Mouse (Mus musculus) MEL (cell line): ENCODE data around the gene Arl15. TPM values are rescaled to one million over a fixed set of nuclear protein-coding genes. Genes with fewer than 3 reads are reported as not detected.

Experiments
- DNase-seq: peaks from one replicate; pipeline ENCODE4 v3.0.0; 2011; ENCODE audit warnings: low read depth, low spot score
- H3K27ac ChIP-seq: 2 replicates; pipeline ENCODE4 v1.5.1; 2012; ENCODE audit warnings: low read depth, mild to moderate bottlenecking, control low read depth, low read length, moderate library complexity; ENCODE audit not compliant: control insufficient read depth
- H3K27me3 ChIP-seq, 2 experiments: fragments of 150-350 bp in 1 of 2; sonication (generic) in 1 of 2; 2 replicates each; pipeline ENCODE4 v1.6.1; 2012; ENCODE audit warnings: low read length in 2 of 2, mild to moderate bottlenecking in 2 of 2, improper control_type of control experiment in 1 of 2, moderate library complexity in 1 of 2; ENCODE audit not compliant: insufficient read depth in 2 of 2, control insufficient read depth in 1 of 2
- H3K36me3 ChIP-seq, 2 experiments: 2 replicates each; pipeline ENCODE4 v1.6.1; 2012 to 2014; ENCODE audit warnings: low read length in 2 of 2, improper control_type of control experiment in 1 of 2, inconsistent platforms in 1 of 2, mild to moderate bottlenecking in 1 of 2; ENCODE audit not compliant: insufficient read depth in 2 of 2, control insufficient read depth in 1 of 2
- H3K4me1 ChIP-seq, 2 experiments: fragments of 150-350 bp in 1 of 2; sonication (generic) in 1 of 2; 2 replicates each; pipeline ENCODE4 v1.6.1; 2012; ENCODE audit warnings: low read length in 2 of 2, improper control_type of control experiment in 1 of 2, mild to moderate bottlenecking in 1 of 2; ENCODE audit not compliant: insufficient read depth in 2 of 2, control insufficient read depth in 1 of 2
- H3K4me3 ChIP-seq, 2 experiments: fragments of 150-350 bp in 1 of 2; sonication (generic) in 1 of 2; 2 replicates each; pipeline ENCODE4 v1.5.1; 2012; ENCODE audit warnings: low read depth in 2 of 2, low read length in 2 of 2, mild to moderate bottlenecking in 2 of 2, moderate library complexity in 2 of 2, control low read depth in 1 of 2, improper control_type of control experiment in 1 of 2; ENCODE audit not compliant: control insufficient read depth in 1 of 2, insufficient read depth in 1 of 2
- H3K79me2 ChIP-seq: 2 replicates; pipeline ENCODE4 v1.6.1; 2012; ENCODE audit warnings: mild to moderate bottlenecking, low read length, moderate library complexity; ENCODE audit not compliant: control insufficient read depth, poor library complexity, insufficient read depth
- H3K9ac ChIP-seq: 2 replicates; pipeline ENCODE4 v1.6.1; 2012; ENCODE audit warnings: low read depth, mild to moderate bottlenecking, control low read depth, low read length, moderate library complexity; ENCODE audit not compliant: control insufficient read depth, poor library complexity, severe bottlenecking
- H3K9me3 ChIP-seq: fragments of 150-350 bp; sonication (generic); replicated peaks from 2 replicates; pipeline ENCODE4 v1.6.1; 2012; ENCODE audit warnings: mild to moderate bottlenecking, low read length, improper control_type of control experiment, moderate library complexity; ENCODE audit not compliant: insufficient read depth
- CHD1 ChIP-seq: IDR thresholded peaks from 2 replicates; pipeline ENCODE4 v1.6.1; 2012; ENCODE audit warnings: low read depth, mild to moderate bottlenecking, inconsistent platforms, low read length, improper control_type of control experiment
- CHD2 ChIP-seq: IDR thresholded peaks from 2 replicates; pipeline ENCODE4 v1.6.1; 2011; ENCODE audit warnings: low read length, improper control_type of control experiment
- CTCF ChIP-seq, 3 experiments: IDR thresholded peaks in 2 of 3; conservative IDR thresholded peaks in 1 of 3; 2 replicates each; pipeline ENCODE4 v1.5.1; 2011 to 2012; ENCODE audit warnings: low read length in 3 of 3, low read depth in 2 of 3, mild to moderate bottlenecking in 2 of 3, improper control_type of control experiment in 1 of 3, inconsistent platforms in 1 of 3, mixed read lengths in 1 of 3, moderate library complexity in 1 of 3; ENCODE audit not compliant: control insufficient read depth in 1 of 3, insufficient read depth in 1 of 3, poor library complexity in 1 of 3, severe bottlenecking in 1 of 3
- ELF1 ChIP-seq: IDR thresholded peaks from 2 replicates; pipeline ENCODE4 v1.6.1; 2014; ENCODE audit warnings: low read depth, mild to moderate bottlenecking, inconsistent platforms, low read length, improper control_type of control experiment, moderate library complexity
- EP300 ChIP-seq, 2 experiments: IDR thresholded peaks; 2 replicates each; pipeline ENCODE4 v1.6.1; 2011; ENCODE audit warnings: improper control_type of control experiment in 2 of 2, low read length in 2 of 2, low read depth in 1 of 2, mild to moderate bottlenecking in 1 of 2
- ETS1 ChIP-seq: IDR thresholded peaks from 2 replicates; pipeline ENCODE4 v1.6.1; 2012; ENCODE audit warnings: low read depth, mild to moderate bottlenecking, inconsistent platforms, low read length, improper control_type of control experiment, moderate library complexity
- GATA1 ChIP-seq: IDR thresholded peaks from 2 replicates; pipeline ENCODE4 v1.6.1; 2011; ENCODE audit warnings: low read depth, low read length, improper control_type of control experiment
- HCFC1 ChIP-seq: IDR thresholded peaks from 2 replicates; pipeline ENCODE4 v1.6.1; 2012; ENCODE audit warnings: low read depth, mild to moderate bottlenecking, inconsistent platforms, low read length, improper control_type of control experiment, moderate library complexity
- JUND ChIP-seq: IDR thresholded peaks from 2 replicates; pipeline ENCODE4 v1.6.1; 2011; ENCODE audit warnings: low read depth, mild to moderate bottlenecking, improper control_type of control experiment, low read length
- KAT2A ChIP-seq: conservative IDR thresholded peaks from 2 replicates; pipeline ENCODE4 v1.6.1; 2012; ENCODE audit warnings: low read depth, low read length, improper control_type of control experiment, inconsistent platforms
- MAFK ChIP-seq: IDR thresholded peaks from 2 replicates; pipeline ENCODE4 v1.6.1; 2011; ENCODE audit warnings: low read depth, mild to moderate bottlenecking, low read length, improper control_type of control experiment, borderline replicate concordance
- MAZ ChIP-seq: IDR thresholded peaks from 2 replicates; pipeline ENCODE4 v1.6.1; 2012; ENCODE audit warnings: low read depth, mild to moderate bottlenecking, inconsistent platforms, low read length, improper control_type of control experiment
- MEF2A ChIP-seq: IDR thresholded peaks from 2 replicates; pipeline ENCODE4 v1.6.1; 2014; ENCODE audit warnings: low read depth, mild to moderate bottlenecking, inconsistent platforms, low read length, improper control_type of control experiment; ENCODE audit not compliant: poor library complexity, insufficient replicate concordance, severe bottlenecking; ENCODE audit errors: extremely low read depth
- MYB ChIP-seq: IDR thresholded peaks from 2 replicates; pipeline ENCODE4 v1.6.1; 2011; ENCODE audit warnings: mild to moderate bottlenecking, low read depth, low read length, improper control_type of control experiment
- MYC ChIP-seq: IDR thresholded peaks from 2 replicates; pipeline ENCODE4 v1.6.1; 2011; ENCODE audit warnings: low read depth, mild to moderate bottlenecking, low read length, improper control_type of control experiment, moderate library complexity
- NELFE ChIP-seq: IDR thresholded peaks from 2 replicates; pipeline ENCODE4 v1.6.1; 2011; ENCODE audit warnings: low read depth, low read length, improper control_type of control experiment
- NRF1 ChIP-seq: IDR thresholded peaks from 2 replicates; pipeline ENCODE4 v1.6.1; 2014; ENCODE audit warnings: low read depth, mild to moderate bottlenecking, inconsistent platforms, low read length, improper control_type of control experiment, moderate library complexity; ENCODE audit not compliant: poor library complexity, insufficient read depth, severe bottlenecking
- POLR2A ChIP-seq, 2 experiments: IDR thresholded peaks; 2 replicates each; pipeline ENCODE4 v1.6.1; 2011 to 2012; ENCODE audit warnings: low read length in 2 of 2, mild to moderate bottlenecking in 2 of 2, control low read depth in 1 of 2, improper control_type of control experiment in 1 of 2, low read depth in 1 of 2, moderate library complexity in 1 of 2; ENCODE audit not compliant: control insufficient read depth in 1 of 2, insufficient read depth in 1 of 2, poor library complexity in 1 of 2
- POLR2AphosphoS5 ChIP-seq: IDR thresholded peaks from 2 replicates; pipeline ENCODE4 v1.6.1; 2012; ENCODE audit warnings: low read depth, borderline replicate concordance, mild to moderate bottlenecking, inconsistent platforms, low read length, moderate library complexity, mixed read lengths
- TAL1 ChIP-seq: IDR thresholded peaks from 2 replicates; pipeline ENCODE4 v1.6.1; 2012; ENCODE audit warnings: mild to moderate bottlenecking, inconsistent platforms, low read length, moderate library complexity, mixed read lengths
- TBP ChIP-seq: IDR thresholded peaks from 2 replicates; pipeline ENCODE4 v1.8.0; 2011; ENCODE audit warnings: low read depth, low read length, improper control_type of control experiment
- TCF12 ChIP-seq: IDR thresholded peaks from 2 replicates; pipeline ENCODE4 v1.6.1; 2014; ENCODE audit warnings: low read depth, mild to moderate bottlenecking, inconsistent platforms, low read length, improper control_type of control experiment, moderate library complexity
- UBTF ChIP-seq: IDR thresholded peaks from 2 replicates; pipeline ENCODE4 v1.6.1; 2012; ENCODE audit warnings: low read depth, mild to moderate bottlenecking, inconsistent platforms, low read length, improper control_type of control experiment, moderate library complexity, borderline replicate concordance; ENCODE audit not compliant: insufficient read depth
- USF2 ChIP-seq, 2 experiments: IDR thresholded peaks; 2 replicates each; pipeline ENCODE4 v1.6.1; 2011 to 2012; ENCODE audit warnings: improper control_type of control experiment in 2 of 2, low read length in 2 of 2, borderline replicate concordance in 1 of 2, inconsistent platforms in 1 of 2, low read depth in 1 of 2, mild to moderate bottlenecking in 1 of 2; ENCODE audit not compliant: insufficient read depth in 1 of 2
- ZC3H11A ChIP-seq: IDR thresholded peaks from 2 replicates; pipeline ENCODE4 v1.6.1; 2012; ENCODE audit warnings: low read depth, mild to moderate bottlenecking, inconsistent platforms, low read length, improper control_type of control experiment
- ZMIZ1 ChIP-seq: IDR thresholded peaks from 2 replicates; pipeline ENCODE4 v1.6.1; 2012; ENCODE audit warnings: low read depth, mild to moderate bottlenecking, inconsistent platforms, low read length, improper control_type of control experiment, moderate library complexity
- ZNF384 ChIP-seq: IDR thresholded peaks from 2 replicates; pipeline ENCODE4 v1.6.1; 2012; ENCODE audit warnings: low read depth, mild to moderate bottlenecking, inconsistent platforms, low read length, improper control_type of control experiment
- polyA plus RNA-seq, 2 experiments: library from polyadenylated mRNA; stranded (reverse) in 1 of 2; unstranded in 1 of 2; fragments of >175 nt in 1 of 2; fragments of >200 nt in 1 of 2; gene quantifications; 2 replicates each; pipeline versions ENCODE4 v1.2.1 to v1.2.4; 2012; ENCODE audit warnings: low replicate concordance in 2 of 2, low read depth in 1 of 2; ENCODE audit not compliant: insufficient read length in 2 of 2, insufficient read depth in 1 of 2, missing spikeins in 1 of 2
- total RNA-seq: library from RNA; depleted of rRNA; stranded (reverse); fragments of 300-350 nt; gene quantifications from 2 replicates; pipeline ENCODE4 v1.2.3, GENCODE M21; 2012

Arl15 gene
- total and polyA plus RNA-seq, 3 experiments: 3.6 to 5.8 TPM; not detected in 1

- H3K27me3 ChIP-seq: no peaks in the 10 kb centered on the region
- no peaks in the 10 kb centered on the region for H3K9me3 ChIP-seq
- peaks cover 0 to 9% of the 10 kb centered on the region in 2 experiments; a peak in 2 of 4 replicates for H3K36me3 ChIP-seq
- H3K4me3 ChIP-seq: no peak overlapping the region
- H3K9ac ChIP-seq: no peak overlapping the region
- H3K4me1 ChIP-seq: peaks cover 4 to 6% of the 10 kb centered on the region in 2 experiments; a peak in 2 of 4 replicates
- DNase-seq: no peak
- TF ChIP-seq GATA1 (no peak), ZC3H11A (no peak), TCF12 (no peak), EP300 (IDR thresholded peaks at IDR 0.05; ENCODE audit: low read depth in 1 of 2, low read length in 2 of 2) (no peak), MYB (no peak), NRF1 (no peak), HCFC1 (no peak), KAT2A (no peak), TAL1 (no peak), CHD1 (no peak), ZMIZ1 (no peak), MEF2A (no peak), MAFK (no peak), TBP (no peak)
- no peak overlapping the region for H3K27ac ChIP-seq
- no peaks in the 10 kb centered on the region for H3K79me2 ChIP-seq
These were observed 32.6 kb upstream of the Arl15 start for GRCm38 (mm10) chr13:113761717-113762116.

DNA sequence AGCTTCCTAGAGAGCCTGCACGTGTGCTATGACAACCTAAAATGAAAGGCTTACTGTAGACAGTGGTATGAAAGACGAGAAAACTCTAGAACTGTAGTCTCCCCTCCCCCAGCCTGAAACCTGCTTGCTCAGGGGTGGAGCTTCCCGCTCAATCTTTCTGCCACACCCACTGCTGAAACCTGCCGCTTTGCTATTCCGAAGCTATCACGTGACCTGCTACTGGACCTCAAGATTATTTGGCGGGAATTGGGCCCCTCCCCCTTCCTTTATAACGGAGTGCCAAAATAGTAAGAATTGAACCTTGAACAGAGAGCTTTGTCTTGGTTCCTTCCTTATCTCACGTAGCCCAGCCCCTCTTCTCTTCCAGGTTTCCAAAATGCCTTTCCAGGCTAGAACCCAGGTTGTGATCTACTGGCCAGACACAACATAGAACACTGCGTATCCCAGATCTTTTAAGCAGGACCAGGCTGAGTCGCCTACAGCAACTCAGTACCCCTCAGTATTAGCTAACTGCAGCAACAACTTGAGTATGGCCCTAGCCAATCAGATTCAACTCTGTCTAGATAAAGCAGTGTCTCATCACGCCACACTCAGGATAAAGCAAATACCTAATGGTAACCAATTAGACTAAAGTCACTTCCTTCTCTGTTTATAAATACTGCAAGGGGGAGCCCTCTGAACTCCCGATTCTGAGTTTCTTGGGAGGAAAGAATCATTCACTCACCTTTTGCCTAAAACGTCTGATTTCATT is 31.4 kb upstream of the Arl15 start:
- no peaks in the 10 kb centered on the region for H3K27me3 ChIP-seq

More for the DNA sequence above, 31.4 kb upstream of the Arl15 start:
- no peak for DNase-seq
- Histone ChIP-seq H3K9ac (no peak overlapping the region), H3K9me3 (no peaks in the 10 kb centered on the region), H3K4me3 (no peak overlapping the region), H3K79me2 (no peaks in the 10 kb centered on the region), H3K4me1 (peaks cover 0 to 2% of the 10 kb centered on the region in 2 experiments; a peak in 1 of 4 replicates), H3K27ac (no peak overlapping the region), H3K36me3 (peaks cover 0 to under 1% of the 10 kb centered on the region in 2 experiments; a peak in 1 of 4 replicates)
- no peak for TF ChIP-seq ELF1
- no peak for TF ChIP-seq CHD2
- no peak for TF ChIP-seq MAZ
- no peak for TF ChIP-seq TBP
- TF ChIP-seq ZNF384: no peak
- TF ChIP-seq CHD1: no peak
- TF ChIP-seq MEF2A: no peak
- no peak for TF ChIP-seq TAL1
- no peak for TF ChIP-seq ETS1
- no peak for TF ChIP-seq NELFE
- TF ChIP-seq USF2 (IDR thresholded peaks at IDR 0.05; ENCODE audit: borderline replicate concordance in 1 of 2, insufficient read depth in 1 of 2, low read depth in 1 of 2, low read length in 2 of 2): no peak
- no peak for TF ChIP-seq TCF12
- TF ChIP-seq POLR2AphosphoS5: no peak
- TF ChIP-seq UBTF: no peak
- no peak for TF ChIP-seq MYC
- no peak for TF ChIP-seq CTCF (IDR thresholded peaks at IDR 0.05 in 2 of 3, conservative IDR thresholded peaks at IDR 0.05 in 1 of 3; ENCODE audit: control insufficient read depth in 1 of 3, insufficient read depth in 1 of 3, low read depth in 2 of 3, low read length in 3 of 3, poor library complexity in 1 of 3, severe bottlenecking in 1 of 3)
- no peak for TF ChIP-seq ZMIZ1
- TF ChIP-seq POLR2A (IDR thresholded peaks at IDR 0.05; ENCODE audit: control insufficient read depth in 1 of 2, insufficient read depth in 1 of 2, low read depth in 1 of 2, low read length in 2 of 2, poor library complexity in 1 of 2): no peak
- TF ChIP-seq JUND: no peak
- TF ChIP-seq, all 39 proteins: peak for 0
